Mouse (Mus musculus): ENCODE measurements around the gene Lrp3. TPM values are rescaled to one million over a fixed set of nuclear protein-coding genes. Genes with fewer than 3 reads are reported as not detected.

Gene Lrp3
- polyA plus RNA-seq, 1 experiment from 2014 or later = 1.6 TPM

GRCm38 (mm10) chr7:35197022-35197421, 18.3 kb downstream of the Lrp3 start:
- no peak for TF ChIP-seq CTCF (IDR thresholded peaks at IDR 0.05; ENCODE audit: low read depth)
- ATAC-seq = no peak
- Histone ChIP-seq H3K4me2 (replicated peaks; ENCODE audit: low read depth) (no peak overlapping the region), H3K9ac (ENCODE audit: low read depth, low read length) (no peak overlapping the region), H3K36me3 (ENCODE audit: control insufficient read depth, insufficient read depth) (no peaks in the 10 kb centered on the region), H3K4me3 (ENCODE audit: low read depth, low read length) (no peak overlapping the region), H3K4me1 (replicated peaks; ENCODE audit: control insufficient read depth, insufficient read depth, low read length) (no peaks in the 10 kb centered on the region), H3K27ac (ENCODE audit: low read depth, low read length) (no peak overlapping the region), H3K27me3 (replicated peaks; ENCODE audit: control insufficient read depth, insufficient read depth, low read length) (no peaks in the 10 kb centered on the region), H3K9me3 (ENCODE audit: control insufficient read depth) (no peaks in the 10 kb centered on the region)
- WGBS = 56% methylated on average over 2 of the region's 2 CpGs

- no peak for TF ChIP-seq CTCF (IDR thresholded peaks at IDR 0.05; ENCODE audit: low read depth)
Observed at GRCm38 (mm10) chr7:35191276-35191675, 24.0 kb downstream of the Lrp3 start.

DNA sequence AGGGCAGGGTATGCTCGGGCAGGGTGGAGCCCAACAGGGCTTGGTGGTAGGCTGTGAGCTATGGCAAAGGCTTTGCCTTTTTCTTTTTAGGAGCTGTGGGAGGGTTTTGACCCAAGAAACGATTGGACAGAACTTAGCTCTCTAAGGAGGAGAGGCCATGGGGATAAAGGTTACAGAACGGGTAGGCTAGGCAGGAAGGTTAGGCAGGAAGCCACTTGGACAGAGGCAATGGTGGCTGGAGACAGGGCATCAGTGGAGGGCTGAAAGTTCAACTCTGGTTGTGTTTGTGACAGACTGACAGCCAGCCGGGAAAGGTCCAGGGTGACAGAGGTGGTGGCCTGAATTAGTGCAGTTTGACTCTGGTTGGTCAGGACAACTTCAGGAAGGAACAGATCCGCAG, 25.6 kb downstream of the Lrp3 start:
- ATAC-seq = no peak
- no peaks in the 10 kb centered on the region for H3K9me3 ChIP-seq (ENCODE audit: control insufficient read depth)
- no peak for TF ChIP-seq CTCF (IDR thresholded peaks at IDR 0.05; ENCODE audit: low read depth)
- no peak overlapping the region for H3K4me2 ChIP-seq (replicated peaks; ENCODE audit: low read depth)
- WGBS = 62% methylated on average over 5 of the region's 5 CpGs
- H3K9ac ChIP-seq (ENCODE audit: low read depth, low read length) = no peak overlapping the region
- H3K27me3 ChIP-seq (replicated peaks; ENCODE audit: control insufficient read depth, insufficient read depth, low read length) = peaks cover 35% of the 10 kb centered on the region
- no peak overlapping the region for H3K27ac ChIP-seq (ENCODE audit: low read depth, low read length)
- peaks cover 5% of the 10 kb centered on the region; the same call in 1 of the 2 replicates for H3K4me1 ChIP-seq (replicated peaks; ENCODE audit: control insufficient read depth, insufficient read depth, low read length)
- H3K36me3 ChIP-seq (ENCODE audit: control insufficient read depth, insufficient read depth) = no peaks in the 10 kb centered on the region
- no peak overlapping the region for H3K4me3 ChIP-seq (ENCODE audit: low read depth, low read length)

More at GRCm38 (mm10) chr7:35191276-35191675, 24.0 kb downstream of the Lrp3 start:
- 21% methylated on average over 2 of the region's 2 CpGs for WGBS
- H3K4me2 ChIP-seq (replicated peaks; ENCODE audit: low read depth) = no peak overlapping the region
- H3K36me3 ChIP-seq (ENCODE audit: control insufficient read depth, insufficient read depth) = no peaks in the 10 kb centered on the region
- H3K9me3 ChIP-seq (ENCODE audit: control insufficient read depth) = no peaks in the 10 kb centered on the region
- H3K27me3 ChIP-seq (replicated peaks; ENCODE audit: control insufficient read depth, insufficient read depth, low read length) = peaks cover 19% of the 10 kb centered on the region
- no peak overlapping the region for H3K27ac ChIP-seq (ENCODE audit: low read depth, low read length)
- no peak overlapping the region for H3K9ac ChIP-seq (ENCODE audit: low read depth, low read length)
- no peak overlapping the region for H3K4me3 ChIP-seq (ENCODE audit: low read depth, low read length)
- no peak for ATAC-seq
- H3K4me1 ChIP-seq (replicated peaks; ENCODE audit: control insufficient read depth, insufficient read depth, low read length) = no peaks in the 10 kb centered on the region

- Histone ChIP-seq H3K4me3 (ENCODE audit: low read depth, low read length) (peak within 1 kb of the TSS; percentile 34), H3K9me3 (ENCODE audit: control insufficient read depth) (peaks cover 5% of the 10 kb centered on the region; the same call in 1 of the 2 replicates), H3K9ac (ENCODE audit: low read depth, low read length) (no peak within 1 kb of the TSS), H3K36me3 (ENCODE audit: control insufficient read depth, insufficient read depth) (no peaks in the 10 kb centered on the region), H3K4me1 (replicated peaks; ENCODE audit: control insufficient read depth, insufficient read depth, low read length) (peaks cover 5% of the 10 kb centered on the region; the same call in 1 of the 2 replicates), H3K4me2 (replicated peaks; ENCODE audit: low read depth) (peak within 1 kb of the TSS; percentile 64), H3K27me3 (replicated peaks; ENCODE audit: control insufficient read depth, insufficient read depth, low read length) (peaks cover 41% of the 10 kb centered on the region), H3K27ac (ENCODE audit: low read depth, low read length) (no peak within 1 kb of the TSS)
- no peak for TF ChIP-seq CTCF (IDR thresholded peaks at IDR 0.05; ENCODE audit: low read depth)
- WGBS = 2% methylated on average over 43 of the region's 43 CpGs
- 0 out of 2 replicates have a peak, but pooled peaks have one; percentile 15 for ATAC-seq
Observed at GRCm38 (mm10) chr7:35185889-35186569, 29.3 kb downstream of the Lrp3 start, which contains the start of gene Slc7a10. Gene Slc7a10 (plus strand): TSS chr7:35186385.

DNA sequence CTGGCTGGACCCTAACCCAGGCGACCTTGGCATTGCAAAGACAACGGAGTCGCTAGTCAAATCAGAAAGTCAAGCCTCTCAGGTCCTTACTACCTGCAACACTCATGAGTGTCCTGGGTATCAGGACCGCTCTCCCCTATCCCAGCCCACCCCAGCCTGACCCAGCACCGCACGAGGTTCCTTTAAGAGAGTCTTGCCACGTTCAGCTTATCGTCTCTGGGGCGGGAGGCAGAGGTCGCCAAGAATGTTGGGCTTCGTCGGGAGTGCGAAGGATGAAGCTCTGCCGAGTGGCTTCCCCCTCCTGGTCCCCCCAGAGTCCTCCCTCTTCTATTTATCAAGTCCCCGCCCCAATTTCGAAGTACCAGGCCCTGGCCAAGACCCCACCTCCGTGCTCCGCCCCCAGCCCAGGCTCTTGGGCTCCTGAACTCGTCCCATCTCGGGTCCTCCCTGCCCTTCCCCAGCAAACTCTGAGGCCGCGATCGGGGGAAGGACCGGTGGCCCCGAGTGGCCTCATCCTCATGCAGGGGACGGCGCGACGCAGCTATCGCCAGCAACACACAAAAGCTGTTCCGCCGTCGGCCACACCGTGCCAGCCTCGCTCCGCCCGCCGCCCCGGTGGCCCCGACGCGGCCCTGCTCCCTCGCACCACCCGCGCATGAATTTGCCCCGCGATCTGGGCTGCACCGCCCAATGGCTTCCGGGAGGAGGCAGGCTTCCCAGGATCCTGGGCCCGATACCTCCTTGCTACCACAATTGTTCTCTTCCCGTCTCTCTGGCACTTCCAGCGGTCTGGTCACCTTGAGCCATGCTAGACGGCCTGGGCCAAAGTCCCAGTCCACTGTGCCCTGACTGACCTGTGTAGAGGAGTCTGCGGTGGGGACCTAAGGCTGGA, 30.2 kb downstream of the Lrp3 start:
- H3K27me3 ChIP-seq (replicated peaks; ENCODE audit: control insufficient read depth, insufficient read depth, low read length) = peaks cover 41% of the 10 kb centered on the region
- peak overlapping the region; percentile 64 for H3K4me2 ChIP-seq (replicated peaks; ENCODE audit: low read depth)
- 3% methylated on average over 49 of the region's 54 CpGs for WGBS
- peaks cover 5% of the 10 kb centered on the region; the same call in 1 of the 2 replicates for H3K9me3 ChIP-seq (ENCODE audit: control insufficient read depth)
- no peaks in the 10 kb centered on the region for H3K36me3 ChIP-seq (ENCODE audit: control insufficient read depth, insufficient read depth)
- H3K27ac ChIP-seq (ENCODE audit: low read depth, low read length) = no peak overlapping the region
- H3K4me3 ChIP-seq (ENCODE audit: low read depth, low read length) = peak overlapping the region; percentile 34
- peaks cover 5% of the 10 kb centered on the region; the same call in 1 of the 2 replicates for H3K4me1 ChIP-seq (replicated peaks; ENCODE audit: control insufficient read depth, insufficient read depth, low read length)
- peak; percentile 72 for TF ChIP-seq CTCF (IDR thresholded peaks at IDR 0.05; ENCODE audit: low read depth)
- H3K9ac ChIP-seq (ENCODE audit: low read depth, low read length) = no peak overlapping the region
- peak; percentile 55 for ATAC-seq

Measured in intestine, postnatal 0 days (tissue).